Mouse (Mus musculus) cerebellum, adult 9-11 months (tissue): ENCODE results near the gene Mcu.

Experiments
- DNase-seq: peaks from one replicate; pipeline ENCODE4 v3.0.0; 2022

Mcu gene

GRCm38 (mm10) chr10:59604879-59605464 lies 11.5 kb downstream of the Mcu start:
- DNase-seq = no peak

- peak; percentile 45 for DNase-seq
These were observed 12.6 kb downstream of the Mcu start for GRCm38 (mm10) chr10:59603843-59604242.

- peak; percentile 71 for DNase-seq
These were observed 13.6 kb downstream of the Mcu start for GRCm38 (mm10) chr10:59602891-59603290.

GRCm38 (mm10) chr10:59602043-59602442 lies 14.4 kb downstream of the Mcu start:
- no peak for DNase-seq

DNA sequence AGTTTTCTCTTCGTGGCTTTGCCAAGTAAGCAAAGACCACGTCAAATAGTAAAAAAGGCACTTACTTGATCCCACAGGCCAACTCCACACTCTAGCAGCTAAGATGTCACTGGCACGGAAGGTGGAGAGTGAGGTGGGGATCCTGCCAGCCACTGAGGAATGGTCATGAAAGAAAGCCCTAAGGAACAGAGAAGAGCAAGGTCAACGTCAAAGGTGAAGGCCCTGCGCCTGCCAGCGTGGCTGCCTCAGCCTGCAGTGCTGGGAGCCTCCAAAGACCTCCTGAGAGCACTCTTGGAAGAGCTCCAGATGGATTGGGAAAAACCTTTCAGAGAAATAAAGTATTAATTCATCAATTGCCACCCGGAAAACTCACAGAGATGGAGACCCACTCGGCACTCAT lies 16.0 kb downstream of the Mcu start:
- DNase-seq = no peak

DNA sequence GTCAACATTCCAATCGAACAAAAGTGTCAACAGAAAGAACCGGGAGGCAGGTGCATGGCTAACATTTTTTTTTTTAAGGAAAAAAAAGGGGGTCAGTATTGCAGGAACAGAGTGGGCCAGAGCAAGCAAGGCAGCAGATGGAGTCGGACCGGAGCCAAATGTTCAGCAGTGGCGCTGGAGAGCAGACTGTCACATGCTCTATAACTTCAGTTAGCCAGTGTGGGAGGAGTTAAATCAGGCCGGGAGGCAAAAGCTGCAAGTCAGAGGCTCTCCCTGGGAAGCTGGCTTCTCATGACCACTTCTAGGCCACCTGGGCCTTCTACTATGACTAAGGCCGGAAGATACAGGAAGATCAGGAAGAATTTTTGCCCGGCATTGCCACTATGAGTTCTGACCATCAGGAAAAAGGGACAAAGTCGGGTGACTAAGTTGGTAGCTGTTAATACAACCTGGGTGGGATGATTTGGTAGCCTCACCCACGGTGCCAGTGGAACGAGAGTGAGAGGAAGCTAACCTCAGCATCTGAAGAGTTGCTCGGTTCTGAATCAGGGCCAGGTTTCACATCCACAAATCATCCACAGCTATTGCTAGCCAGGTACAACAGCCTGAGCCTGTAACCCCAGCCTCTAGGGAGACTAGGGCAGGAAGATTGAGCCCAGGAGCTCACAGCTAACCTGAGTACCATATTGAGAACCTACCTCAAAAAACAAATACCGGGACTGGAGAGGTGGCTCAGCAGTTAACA lies 22.5 kb downstream of the Mcu start:
- peak; percentile 95 for DNase-seq

GRCm38 (mm10) chr10:59590606-59591005 lies 25.9 kb downstream of the Mcu start:
- DNase-seq = no peak

- no peak for DNase-seq
These were observed 26.6 kb downstream of the Mcu start for GRCm38 (mm10) chr10:59589856-59590255.

GRCm38 (mm10) chr10:59589420-59589819 lies 27.1 kb downstream of the Mcu start:
- DNase-seq = no peak

DNA sequence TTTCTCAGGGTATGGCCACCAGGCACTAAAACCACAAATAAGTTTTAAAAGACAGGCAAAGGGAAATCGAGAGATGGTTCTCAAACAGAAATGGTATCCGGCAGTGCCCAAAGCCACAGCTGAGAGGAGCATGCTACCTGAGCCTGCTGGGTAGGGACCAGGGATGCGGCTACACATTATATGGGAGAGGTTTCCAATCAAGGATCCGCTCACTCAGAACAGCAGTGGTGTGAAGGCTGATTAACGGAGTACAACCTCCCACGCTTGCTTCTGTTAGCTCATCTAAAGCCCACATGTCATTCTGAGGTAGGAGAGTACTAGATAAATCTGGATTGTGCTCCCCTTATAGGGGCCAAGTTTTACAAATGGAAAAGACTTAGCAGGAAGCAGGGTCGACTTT lies 28.4 kb downstream of the Mcu start:
- no peak for DNase-seq

DNA sequence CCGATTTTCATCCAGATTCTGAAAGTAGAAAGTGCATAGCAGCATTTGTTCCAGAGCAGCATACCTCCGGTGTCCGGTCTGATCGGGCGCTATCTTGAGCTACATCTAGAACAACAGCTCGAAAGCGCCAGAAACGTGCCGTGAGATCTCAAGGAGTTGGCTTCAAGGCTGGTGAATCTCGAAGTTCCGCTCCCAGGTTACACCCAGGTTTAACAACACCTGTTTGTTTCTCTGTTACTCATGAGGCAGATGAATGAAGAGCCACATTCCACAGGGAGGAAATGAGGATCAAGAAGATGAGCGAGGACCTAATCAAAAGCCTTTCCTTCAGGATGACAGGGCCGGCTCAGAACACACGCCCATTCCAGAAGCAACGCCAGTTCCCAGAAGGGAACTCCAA lies 29.7 kb downstream of the Mcu start:
- no peak for DNase-seq

- DNase-seq = no peak
These were observed 30.9 kb downstream of the Mcu start for GRCm38 (mm10) chr10:59585621-59586020.

GRCm38 (mm10) chr10:59581826-59582543 lies 34.5 kb downstream of the Mcu start:
- no peak for DNase-seq

DNA sequence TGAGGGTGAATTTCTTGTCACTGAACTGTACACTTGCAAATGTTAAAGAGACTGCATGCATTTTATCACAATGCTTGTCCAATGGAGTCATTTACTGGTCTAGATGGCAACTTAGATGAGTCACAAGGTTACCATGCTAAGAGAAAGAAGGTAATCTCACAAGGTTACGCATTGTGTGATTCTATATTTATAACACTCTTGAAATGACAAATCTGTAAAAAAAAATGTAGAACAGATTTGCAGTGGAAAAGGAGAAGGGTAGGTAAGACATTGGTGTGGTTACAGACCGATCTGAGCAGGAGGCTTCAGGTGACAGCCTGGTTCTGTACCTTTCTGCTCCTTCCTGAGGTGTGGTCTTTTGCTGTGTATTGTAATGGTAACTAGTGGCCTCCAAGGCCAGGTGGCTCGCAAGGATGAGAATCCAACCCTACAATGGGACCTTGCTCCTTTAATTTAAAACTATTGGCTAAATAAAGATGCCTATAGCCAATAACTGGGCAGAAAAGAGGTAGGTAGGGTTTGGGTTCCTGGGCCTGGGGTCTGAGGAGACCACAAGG lies 35.8 kb downstream of the Mcu start:
- no peak for DNase-seq

GRCm38 (mm10) chr10:59579645-59580044 lies 36.8 kb downstream of the Mcu start:
- no peak for DNase-seq

DNA sequence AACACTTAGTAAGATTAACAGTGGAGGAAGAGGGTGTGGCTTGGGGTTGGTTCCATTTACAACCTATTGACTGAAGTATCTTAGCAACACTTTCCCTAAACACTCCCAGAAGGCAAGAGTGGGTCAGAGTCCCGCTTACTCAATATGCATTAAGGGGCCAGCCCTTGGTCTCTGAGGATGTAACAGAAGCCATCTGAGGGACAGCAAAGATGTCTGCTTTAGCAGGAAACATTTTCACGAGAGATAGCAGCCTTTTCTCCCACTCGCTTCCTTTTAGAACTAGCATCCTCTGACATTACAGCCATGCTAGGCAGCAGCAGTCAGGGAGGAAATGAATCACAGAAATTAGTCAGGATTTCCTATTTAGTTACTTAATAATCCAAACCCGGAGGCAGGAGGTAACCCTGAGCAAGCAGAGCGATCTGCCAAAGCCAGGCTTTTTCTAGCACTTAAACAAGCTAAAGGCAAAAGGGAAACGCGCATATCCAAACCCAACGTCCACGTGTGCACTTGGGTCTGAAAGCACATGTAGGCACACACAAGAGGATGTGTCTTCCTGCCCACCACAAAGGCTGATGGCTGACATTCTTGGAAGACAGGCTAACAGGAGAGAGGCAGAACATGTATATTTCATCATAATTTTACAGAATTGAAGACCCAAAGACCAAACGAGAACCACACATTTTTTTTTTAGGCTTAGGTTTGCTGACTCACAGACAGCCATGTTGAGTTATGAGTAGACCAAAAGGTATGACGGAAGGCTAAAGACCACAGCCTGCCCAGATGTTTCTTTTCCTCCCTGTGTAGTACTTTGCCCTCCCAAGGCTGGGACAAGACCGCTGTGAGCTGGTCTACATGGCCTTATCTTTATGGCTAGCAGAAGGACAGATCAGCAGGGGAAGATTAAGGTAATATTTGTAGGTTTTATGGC lies 38.4 kb downstream of the Mcu start:
- DNase-seq = no peak

DNA sequence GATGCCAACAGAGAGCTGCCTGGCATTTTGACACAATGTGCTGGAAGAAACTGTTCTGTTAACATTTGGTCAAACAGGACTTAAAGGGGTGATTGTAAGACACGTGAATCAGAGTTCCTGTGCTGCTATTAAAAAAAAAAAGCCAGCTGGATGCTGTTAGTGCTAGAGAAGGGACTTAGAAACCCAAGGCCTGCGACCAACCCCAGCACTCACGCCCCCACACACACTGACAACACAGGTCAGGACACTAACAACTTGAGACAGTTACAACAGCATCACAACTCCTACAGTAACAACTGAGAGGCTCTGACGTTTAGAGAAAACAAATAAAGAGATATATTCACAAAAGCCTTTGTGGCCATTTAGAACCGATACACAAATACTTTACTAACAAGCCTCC lies 40.2 kb downstream of the Mcu start:
- DNase-seq = no peak

GRCm38 (mm10) chr10:59571964-59572363 lies 44.5 kb downstream of the Mcu start:
- DNase-seq = no peak

- DNase-seq = no peak
These were observed 45.2 kb downstream of the Mcu start for GRCm38 (mm10) chr10:59571273-59571672.

GRCm38 (mm10) chr10:59570780-59571179 lies 45.7 kb downstream of the Mcu start:
- no peak for DNase-seq

DNA sequence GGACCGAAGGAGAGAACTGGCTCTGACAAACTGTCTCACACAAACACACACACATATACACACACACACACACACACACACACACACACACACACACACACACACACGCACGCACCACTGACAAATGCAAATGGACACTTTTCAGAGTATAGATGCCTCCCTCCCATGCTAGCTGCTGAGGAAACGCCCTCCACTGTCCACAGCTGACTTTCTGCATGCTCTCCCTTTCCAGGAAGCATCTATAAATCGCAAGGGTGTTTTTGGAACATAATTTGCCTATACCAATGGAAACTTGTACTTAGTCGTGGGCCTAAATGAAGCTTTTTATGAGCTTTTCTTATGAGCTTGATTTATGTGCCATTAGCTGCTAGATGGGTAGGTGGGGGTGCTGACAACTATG lies 46.1 kb downstream of the Mcu start:
- no peak for DNase-seq

- DNase-seq = no peak
These were observed 47.0 kb downstream of the Mcu start for GRCm38 (mm10) chr10:59569481-59569869.
